Mouse (Mus musculus) ES-E14 (cell line): ENCODE measurements around the gene Aqp9. TPM values are rescaled to one million over a fixed set of nuclear protein-coding genes. Genes with fewer than 3 reads are reported as not detected.

Experiments
- DNase-seq: peaks from one replicate; pipeline ENCODE4 v3.0.0-alpha.2; 2013; ENCODE audit warnings: low read depth, low spot score
- H3K27ac ChIP-seq: 2 replicates; pipeline ENCODE4 v1.5.1; 2012; ENCODE audit warnings: low read depth, mild to moderate bottlenecking, low read length, moderate library complexity, mixed read lengths; ENCODE audit not compliant: poor library complexity, insufficient read depth, severe bottlenecking
- H3K36me3 ChIP-seq: 2 replicates; pipeline ENCODE4 v1.6.1; 2012; ENCODE audit warnings: mild to moderate bottlenecking, low read length, moderate library complexity, mixed read lengths; ENCODE audit not compliant: control insufficient read depth, poor library complexity, insufficient read depth, severe bottlenecking
- H3K4me1 ChIP-seq, 2 experiments: fragments of 150-350 bp in 1 of 2; sonication (generic) in 1 of 2; 2 replicates each; pipeline ENCODE4 v1.6.1; 2012; ENCODE audit warnings: low read length in 2 of 2, mild to moderate bottlenecking in 1 of 2, mixed read lengths in 1 of 2; ENCODE audit not compliant: control insufficient read depth in 2 of 2, insufficient read depth in 2 of 2, poor library complexity in 1 of 2
- H3K4me3 ChIP-seq, 2 experiments: fragments of 150-350 bp in 1 of 2; sonication (generic) in 1 of 2; 2 replicates each; pipeline ENCODE4 v1.5.1; 2012; ENCODE audit warnings: low read length in 2 of 2, low read depth in 1 of 2, mild to moderate bottlenecking in 1 of 2, mixed read lengths in 1 of 2; ENCODE audit not compliant: insufficient read depth in 1 of 2, poor library complexity in 1 of 2, severe bottlenecking in 1 of 2
- H3K9ac ChIP-seq: 2 replicates; pipeline ENCODE4 v1.6.1; 2012; ENCODE audit warnings: low read depth, mild to moderate bottlenecking, low read length, mixed read lengths; ENCODE audit not compliant: poor library complexity, insufficient read depth, severe bottlenecking
- H3K9me3 ChIP-seq: fragments of 150-350 bp; sonication (generic); 2 replicates; pipeline ENCODE4 v1.6.1; 2012; ENCODE audit warnings: low read depth, mild to moderate bottlenecking, low read length; ENCODE audit not compliant: control insufficient read depth, insufficient read depth
- CHD2 ChIP-seq: IDR thresholded peaks from 2 replicates; pipeline ENCODE4 v1.6.1; 2014; ENCODE audit warnings: mild to moderate bottlenecking, low read depth, low read length, inconsistent platforms
- HCFC1 ChIP-seq: IDR thresholded peaks from 2 replicates; pipeline ENCODE4 v1.6.1; 2012; ENCODE audit warnings: low read length, inconsistent platforms, borderline replicate concordance; ENCODE audit not compliant: insufficient read depth
- MAFK ChIP-seq: IDR thresholded peaks from 2 replicates; pipeline ENCODE4 v1.6.1; 2014; ENCODE audit warnings: mild to moderate bottlenecking, low read depth, low read length, inconsistent platforms; ENCODE audit not compliant: insufficient read depth
- ZC3H11A ChIP-seq: IDR thresholded peaks from 2 replicates; pipeline ENCODE4 v1.6.1; 2012; ENCODE audit warnings: low read depth, mild to moderate bottlenecking, inconsistent platforms, low read length, borderline replicate concordance
- ZNF384 ChIP-seq: IDR thresholded peaks from 2 replicates; pipeline ENCODE4 v1.6.1; 2012; ENCODE audit warnings: low read depth, low read length, inconsistent platforms
- in situ Hi-C, 2 experiments: fragments of 600-800 bp; cut with MboI; formaldehyde crosslinking; loops; one replicate each; pipeline ENCODE4 v1.15.1; 2025; ENCODE audit warnings: low sequenced_read_pairs in 2 of 2, inconsistent platforms in 1 of 2; ENCODE audit not compliant: unreplicated experiment in 2 of 2
- total RNA-seq: library from RNA; depleted of rRNA; stranded (reverse); fragments of 300-350 nt; gene quantifications from 2 replicates; pipeline ENCODE4 v1.2.3, GENCODE M21; 2012

Gene Aqp9
- total RNA-seq, 1 experiment: 0.09 TPM

- peak; percentile 59 for DNase-seq
- Histone ChIP-seq H3K4me3 (peak within 1 kb of the TSS; percentile 68 to 70), H3K9me3 (no peaks in the 10 kb centered on the region), H3K27ac (no peak within 1 kb of the TSS), H3K36me3 (no peaks in the 10 kb centered on the region), H3K9ac (peak within 1 kb of the TSS; percentile 57), H3K4me1 (no peaks in the 10 kb centered on the region)
- in situ Hi-C loops: no loop called here
- TF ChIP-seq CHD2 (no peak), HCFC1 (0 out of 2 replicates have a peak, but pooled peaks have one; percentile 24)
Observed at GRCm38 (mm10) chr9:71215248-71216035, 47.0 kb upstream of the Aqp9 start, which contains the start of gene Aldh1a2. Gene Aldh1a2, plus strand, starts transcription at chr9:71215789.

- in situ Hi-C loops: no loop called here
- no peaks in the 10 kb centered on the region for H3K36me3 ChIP-seq
- TF ChIP-seq HCFC1 (no peak), MAFK (no peak), ZNF384 (no peak), ZC3H11A (no peak), CHD2 (no peak)
Observed at GRCm38 (mm10) chr9:71213636-71214035, 45.2 kb upstream of the Aqp9 start.

GRCm38 (mm10) chr9:71210870-71211269, 42.4 kb upstream of the Aqp9 start:
- Histone ChIP-seq H3K9ac (no peak overlapping the region), H3K9me3 (no peaks in the 10 kb centered on the region), H3K36me3 (no peaks in the 10 kb centered on the region), H3K4me1 (no peaks in the 10 kb centered on the region), H3K4me3 (no peak overlapping the region), H3K27ac (no peak overlapping the region)
- no peak for DNase-seq
- no peak for TF ChIP-seq CHD2
- no peak for TF ChIP-seq MAFK
- TF ChIP-seq HCFC1: no peak
- no peak for TF ChIP-seq ZNF384
- peak; percentile 32; the same call in 1 of the 2 replicates for TF ChIP-seq ZC3H11A
- in situ Hi-C loops: no loop called here

More at GRCm38 (mm10) chr9:71213636-71214035, 45.2 kb upstream of the Aqp9 start:
- Histone ChIP-seq H3K4me1 (no peaks in the 10 kb centered on the region), H3K9ac (no peak overlapping the region), H3K9me3 (no peaks in the 10 kb centered on the region), H3K27ac (no peak overlapping the region), H3K4me3 (no peak overlapping the region)
- no peak for DNase-seq

GRCm38 (mm10) chr9:71209299-71209698, 40.8 kb upstream of the Aqp9 start:
- Histone ChIP-seq H3K4me1 (no peaks in the 10 kb centered on the region), H3K27ac (no peak overlapping the region), H3K9ac (no peak overlapping the region), H3K4me3 (no peak overlapping the region), H3K9me3 (no peaks in the 10 kb centered on the region), H3K36me3 (no peaks in the 10 kb centered on the region)
- in situ Hi-C loops: no loop called here
- TF ChIP-seq MAFK: no peak
- DNase-seq: no peak

- Histone ChIP-seq H3K4me1 (no peaks in the 10 kb centered on the region), H3K36me3 (no peaks in the 10 kb centered on the region), H3K4me3 (no peak overlapping the region), H3K27ac (no peak overlapping the region), H3K9ac (no peak overlapping the region), H3K9me3 (no peaks in the 10 kb centered on the region)
- DNase-seq: no peak
- in situ Hi-C loops: no loop called here
- no peak for TF ChIP-seq CHD2
- no peak for TF ChIP-seq ZC3H11A
- no peak for TF ChIP-seq ZNF384
- no peak for TF ChIP-seq MAFK
- no peak for TF ChIP-seq HCFC1
Observed at GRCm38 (mm10) chr9:71202265-71202664, 33.8 kb upstream of the Aqp9 start.
